Mouse (Mus musculus): ENCODE results near the gene Cacna1c. TPM values are rescaled to one million over a fixed set of nuclear protein-coding genes. Genes with fewer than 3 reads are reported as not detected.

The Cacna1c gene
- polyA plus RNA-seq, 3 experiments from 2014 or later = 1.1 TPM; not detected in 2

DNA sequence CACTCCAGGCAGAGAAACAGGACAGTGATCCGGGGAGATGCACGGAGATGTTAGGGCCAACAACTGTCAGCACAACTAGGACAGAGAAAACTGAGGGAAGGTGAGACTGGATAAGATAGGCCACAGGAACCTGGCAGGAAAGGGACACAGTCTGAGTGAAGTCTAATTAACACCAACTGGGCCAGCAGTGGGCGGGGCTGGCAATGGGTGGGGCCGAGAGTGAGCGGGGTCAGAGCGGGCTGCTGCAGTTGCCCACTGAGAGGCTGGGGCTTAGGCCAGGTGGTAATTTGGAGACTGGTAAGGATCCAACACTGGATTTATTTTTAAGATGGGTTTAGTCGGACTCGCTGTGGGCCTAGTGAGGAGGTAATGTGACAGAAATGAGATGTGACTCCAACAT, 418.8 kb downstream of the Cacna1c start:
- ATAC-seq = no peak

DNA sequence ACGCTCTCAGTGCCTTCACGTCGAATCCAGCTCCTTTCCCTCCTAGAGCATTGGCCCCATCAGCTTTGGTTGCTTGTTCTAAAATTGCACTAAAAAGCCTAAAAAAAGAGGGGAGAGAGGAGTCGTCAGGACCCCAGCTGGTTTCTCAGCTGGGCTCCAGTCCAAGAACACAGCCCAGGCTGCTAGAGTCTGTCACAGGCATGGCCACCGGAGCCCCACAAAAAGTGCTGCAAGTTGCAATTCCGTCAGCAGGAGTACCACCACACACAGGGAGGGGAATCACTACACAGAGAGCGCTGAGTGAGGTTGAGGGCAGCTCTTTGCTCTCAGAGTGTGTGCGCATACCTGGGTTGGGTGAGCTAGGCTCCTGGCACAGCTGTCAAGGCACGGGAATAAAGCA, 419.8 kb downstream of the Cacna1c start:
- ATAC-seq = no peak

DNA sequence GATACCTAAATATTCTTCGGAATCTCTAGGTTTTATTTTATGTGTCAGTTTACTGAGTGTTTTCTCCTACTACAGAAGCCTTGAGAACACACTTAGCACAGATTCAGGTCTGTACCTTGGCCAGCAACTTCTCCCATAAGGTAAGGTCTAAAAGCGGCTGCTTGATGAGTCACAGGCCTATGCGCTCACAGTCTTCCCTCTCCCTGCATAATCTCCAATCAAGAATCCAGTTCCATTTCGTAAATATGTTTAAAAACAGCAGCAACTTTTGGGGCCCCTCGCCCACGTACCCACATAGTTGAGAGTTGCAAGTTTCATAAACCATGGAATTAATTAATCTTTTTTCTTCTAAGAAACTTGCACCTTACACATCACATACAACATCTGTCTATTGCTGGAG, 423.6 kb downstream of the Cacna1c start:
- ATAC-seq = no peak

DNA sequence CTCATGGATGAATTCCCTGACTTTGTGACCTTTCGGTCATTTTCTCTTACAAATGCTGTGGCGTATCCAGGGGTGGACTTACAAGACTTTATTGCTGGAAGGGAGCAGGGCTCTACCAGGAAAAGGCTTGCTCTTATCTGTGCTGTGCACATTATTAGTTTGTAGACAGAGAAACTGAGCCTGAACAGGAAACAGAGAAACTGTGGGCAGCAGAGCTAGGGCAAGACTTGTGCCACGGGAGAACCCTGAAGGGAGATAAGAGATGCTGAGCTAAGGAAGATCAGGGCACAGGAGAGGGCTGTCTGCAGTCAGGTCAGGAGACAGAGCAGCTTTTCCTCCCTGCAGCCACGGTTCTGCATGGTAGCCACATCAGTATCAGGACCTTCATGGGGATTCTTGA, 425.1 kb downstream of the Cacna1c start:
- no peak for ATAC-seq

DNA sequence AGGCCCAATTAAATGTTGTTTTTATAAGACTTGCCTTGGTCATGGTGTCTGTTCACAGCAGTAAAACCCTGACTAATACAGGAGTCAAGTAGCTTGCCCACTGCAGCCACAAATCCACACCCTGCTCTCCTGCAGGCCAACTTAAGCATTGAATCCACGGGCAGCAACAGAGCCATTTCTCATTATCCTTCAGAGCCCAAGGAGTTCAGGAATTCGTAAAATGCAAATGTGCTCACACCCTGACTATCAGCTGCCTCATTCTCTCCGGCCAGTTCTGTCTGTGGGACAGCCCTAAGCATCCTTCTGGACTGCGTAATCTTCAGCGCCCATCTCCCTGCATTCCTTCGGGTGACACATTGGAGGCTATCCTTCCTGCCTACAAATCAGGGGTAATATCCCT, 425.8 kb downstream of the Cacna1c start:
- ATAC-seq = no peak

DNA sequence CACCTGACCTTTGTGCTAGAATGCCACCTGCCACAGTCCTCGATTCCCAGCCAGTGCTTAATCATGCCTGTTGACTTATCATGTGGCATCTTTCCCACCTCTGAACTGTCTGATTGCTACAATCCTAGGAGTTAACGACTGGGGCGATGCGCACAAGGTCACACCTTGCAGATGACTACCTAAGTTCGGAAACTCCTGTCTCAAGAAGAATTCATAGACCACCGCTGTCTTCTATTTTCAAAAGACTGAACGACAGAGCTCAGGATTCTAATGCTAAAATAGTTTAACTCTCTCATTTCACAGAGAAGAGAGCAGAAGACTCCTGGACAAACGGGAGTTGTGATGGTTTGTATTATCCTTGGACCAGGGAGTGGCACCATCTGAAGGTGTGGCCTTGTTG, 426.4 kb downstream of the Cacna1c start:
- no peak for ATAC-seq

DNA sequence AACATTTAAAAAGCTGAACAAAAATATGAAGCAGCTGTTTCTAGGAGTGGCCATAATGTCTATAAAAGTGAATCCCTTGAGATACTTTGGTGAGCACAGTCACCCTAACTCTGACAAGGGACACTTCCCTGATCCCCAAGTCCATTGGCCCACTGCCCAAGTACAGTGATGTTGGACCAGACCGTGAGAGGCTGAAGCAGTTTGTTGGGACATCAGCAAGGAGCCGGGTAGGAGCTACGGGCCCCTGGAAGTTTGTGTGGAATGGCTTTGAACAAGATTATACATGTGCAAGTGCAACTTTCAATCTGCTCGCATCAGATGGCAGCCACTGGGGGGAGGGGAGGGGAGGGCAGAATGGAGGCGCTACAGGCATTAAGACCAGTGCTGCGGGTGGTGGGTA, 428.5 kb downstream of the Cacna1c start:
- no peak for ATAC-seq

DNA sequence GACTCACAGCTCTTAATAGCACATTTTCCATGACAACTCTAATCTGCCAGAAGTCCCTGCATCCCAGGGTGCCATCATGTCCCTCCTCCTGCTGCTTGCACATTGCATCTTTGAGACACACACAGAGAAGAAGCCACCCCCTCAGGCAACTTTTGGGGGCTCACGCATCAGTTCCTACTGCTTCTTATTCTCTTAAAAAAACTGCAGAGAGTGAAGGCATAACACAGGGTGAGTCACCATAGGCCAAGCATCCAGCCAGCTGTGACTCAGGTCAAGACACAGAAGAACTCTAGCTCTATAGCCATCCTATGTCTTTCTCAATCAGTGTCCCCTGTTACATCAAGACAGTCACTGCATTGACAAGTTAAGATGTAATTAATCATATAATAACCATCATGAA, 431.0 kb downstream of the Cacna1c start:
- ATAC-seq = no peak

DNA sequence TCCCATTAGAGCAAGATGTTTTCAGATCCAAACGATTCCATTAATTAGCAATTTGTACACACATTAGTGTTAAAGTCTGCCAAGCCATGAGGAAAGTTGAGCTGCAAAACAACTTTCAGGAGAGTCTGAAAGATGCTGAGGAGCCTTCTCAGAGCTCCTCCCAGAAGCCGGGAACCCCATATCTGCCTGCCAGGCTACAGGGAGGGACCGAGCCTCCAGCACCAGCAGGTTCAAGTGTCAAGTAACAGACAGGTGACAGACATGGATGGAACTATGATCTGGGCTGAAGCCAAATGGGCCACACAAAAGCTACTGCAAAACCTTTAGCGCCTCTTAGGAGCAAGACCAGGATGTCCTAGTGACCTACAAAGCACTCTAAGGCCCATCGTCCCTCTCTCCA, 437.2 kb downstream of the Cacna1c start:
- ATAC-seq = no peak

DNA sequence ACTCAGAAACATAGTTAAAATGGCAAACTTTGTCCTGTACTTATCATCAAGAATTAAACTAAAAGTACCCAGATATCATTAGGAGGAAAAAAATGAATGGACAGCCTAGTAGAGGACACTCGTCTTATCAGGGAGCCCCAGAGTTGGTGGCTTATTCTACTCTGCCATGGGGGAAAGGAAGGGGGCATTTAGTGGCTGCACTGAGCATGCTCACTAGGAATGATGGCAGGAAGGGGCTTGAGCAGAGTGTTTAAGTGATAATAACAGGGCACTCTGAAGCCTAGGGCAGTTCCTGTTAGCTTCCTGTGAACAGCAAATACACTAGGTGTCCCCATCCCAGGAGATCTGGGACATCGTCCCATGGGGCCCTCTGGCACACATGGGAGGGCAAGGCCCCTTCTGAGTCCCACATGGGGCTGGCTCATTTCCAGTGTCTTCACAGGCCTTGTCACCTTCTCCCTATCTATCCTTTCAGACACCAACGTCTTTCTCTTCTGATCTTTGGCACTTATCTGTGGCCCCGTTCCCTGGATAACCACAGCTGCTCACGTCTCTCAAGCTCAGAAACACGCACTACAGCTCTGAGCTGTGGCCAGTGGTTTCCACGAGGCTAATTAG, 437.8 kb downstream of the Cacna1c start:
- ATAC-seq = no peak

DNA sequence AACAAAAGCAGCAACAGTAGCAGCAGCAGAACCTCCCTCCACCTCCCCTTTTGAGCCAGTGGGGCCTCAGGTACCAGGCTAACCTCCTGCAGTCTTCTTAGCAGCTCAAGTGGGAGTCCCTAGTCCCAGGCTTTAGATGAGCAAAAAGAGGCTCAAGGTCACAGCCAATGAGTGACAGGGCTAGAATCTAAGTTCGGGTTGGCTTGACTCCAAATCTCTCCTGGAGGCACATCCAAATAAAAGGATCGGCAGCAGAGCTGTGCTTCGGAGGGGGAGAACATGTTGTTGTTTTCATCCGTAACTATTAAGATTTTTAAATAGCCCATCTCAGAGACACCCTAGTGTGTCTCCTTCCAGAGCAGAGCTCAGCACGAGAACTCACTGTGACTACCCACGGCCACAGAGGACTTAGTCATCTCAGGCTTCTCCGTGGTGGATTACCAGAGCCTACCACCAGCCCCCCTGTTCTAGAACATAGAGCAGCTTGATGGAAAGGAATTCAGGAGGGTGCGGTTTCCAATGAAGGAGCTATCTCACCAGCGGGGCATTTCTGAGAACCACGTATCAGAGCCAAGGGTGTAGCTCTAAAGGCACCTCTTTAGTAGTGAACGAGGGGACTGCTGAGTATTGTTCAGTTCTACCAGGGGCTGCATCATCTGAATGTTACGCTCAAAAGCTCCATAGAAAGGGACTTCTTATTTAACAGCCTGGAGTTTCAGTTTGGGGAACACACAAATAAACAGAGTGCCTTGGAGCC, 438.5 kb downstream of the Cacna1c start:
- ATAC-seq = no peak

DNA sequence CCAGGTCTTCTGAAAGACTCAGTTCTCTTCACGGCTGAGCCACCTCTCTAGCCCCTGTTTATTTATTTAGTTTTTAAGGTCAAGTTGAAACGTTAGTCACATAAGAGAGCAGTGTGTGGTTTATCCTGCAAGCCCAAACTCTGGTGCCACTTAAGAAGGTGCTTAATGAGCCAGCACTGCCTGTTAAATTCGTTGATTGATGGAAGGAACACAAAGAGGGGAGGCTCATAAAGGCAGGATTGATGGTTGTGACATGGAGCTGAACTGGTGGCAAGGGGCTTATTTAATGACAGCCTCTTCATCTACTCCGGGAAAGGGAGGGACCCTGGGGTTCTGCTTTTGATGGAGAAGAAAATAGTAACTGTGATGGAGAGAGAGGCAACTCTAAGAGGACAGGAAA, 439.7 kb downstream of the Cacna1c start:
- no peak for ATAC-seq

DNA sequence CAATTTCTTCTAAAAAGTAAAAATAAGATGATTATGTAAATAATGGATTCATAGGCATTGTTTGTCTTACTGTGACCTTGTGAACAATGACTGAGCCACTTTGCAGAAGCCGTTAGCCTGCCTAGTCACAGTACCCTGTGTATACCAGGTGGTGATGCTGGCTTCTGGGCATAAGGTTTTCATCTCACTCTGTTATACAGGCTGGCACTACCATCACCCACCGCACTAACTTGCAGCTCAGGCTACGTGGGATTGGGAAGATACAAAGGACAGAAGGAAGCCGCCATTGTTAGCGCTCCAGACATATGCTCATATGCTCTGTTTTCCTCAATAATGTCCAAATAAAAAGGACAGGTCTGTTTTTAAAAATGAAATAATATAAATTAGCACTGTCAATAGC, 440.4 kb downstream of the Cacna1c start:
- ATAC-seq = no peak

DNA sequence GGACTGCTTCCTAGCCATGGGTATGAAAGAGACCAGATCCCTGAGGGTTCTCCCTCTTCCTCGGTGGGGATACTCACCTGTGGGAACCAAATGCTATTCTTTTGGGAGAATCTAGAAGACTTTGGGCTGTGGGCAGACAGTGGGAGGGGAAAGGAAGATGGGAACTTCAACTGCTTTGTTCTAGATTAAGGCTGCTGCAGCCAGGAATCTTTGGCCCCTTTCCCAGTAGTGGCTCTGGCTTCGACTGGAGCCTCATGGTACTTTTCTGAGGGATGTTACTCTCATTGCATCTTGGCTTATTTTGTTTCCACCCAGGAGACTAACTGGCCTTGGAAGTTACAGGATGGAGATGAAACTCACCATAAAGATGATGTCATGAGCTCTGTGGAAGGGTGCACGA, 441.8 kb downstream of the Cacna1c start:
- ATAC-seq = no peak

DNA sequence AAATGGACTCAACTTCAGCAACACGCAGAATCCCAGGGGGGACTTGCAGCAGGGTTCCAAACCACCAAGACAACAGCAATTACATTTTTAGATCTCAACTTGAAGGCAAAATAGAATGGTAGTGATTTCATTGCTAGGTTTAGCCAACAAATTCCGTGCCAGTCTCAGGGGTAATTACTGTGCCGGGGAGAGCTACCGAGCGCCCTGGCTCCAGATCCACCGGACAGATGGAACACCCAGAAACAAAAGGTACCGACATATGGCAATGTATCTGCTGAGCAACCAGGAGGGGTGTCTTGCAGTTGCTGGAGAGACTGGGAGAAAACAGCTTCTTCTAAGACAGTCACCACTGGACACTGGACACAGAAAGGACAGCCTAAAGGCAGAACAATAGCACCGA, 442.4 kb downstream of the Cacna1c start:
- no peak for ATAC-seq

DNA sequence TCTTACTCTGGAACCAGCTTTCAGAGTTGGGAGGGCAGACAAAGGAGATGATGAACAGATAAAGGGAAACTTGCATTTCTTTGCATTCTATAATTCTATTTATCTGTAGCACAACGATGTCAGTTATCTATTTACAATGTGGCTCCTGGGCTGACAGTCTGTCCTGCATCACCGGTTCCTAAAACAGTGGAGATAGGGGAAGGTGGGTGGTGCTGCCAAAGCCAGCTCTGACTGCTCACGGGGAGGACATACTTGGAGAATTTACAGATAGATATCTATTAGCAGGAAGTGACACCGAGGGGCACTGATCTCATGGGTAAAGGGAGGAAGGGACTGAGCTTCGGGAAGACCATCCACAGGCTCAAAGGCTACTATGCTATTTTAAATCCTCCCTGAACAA, 443.2 kb downstream of the Cacna1c start:
- ATAC-seq = no peak

DNA sequence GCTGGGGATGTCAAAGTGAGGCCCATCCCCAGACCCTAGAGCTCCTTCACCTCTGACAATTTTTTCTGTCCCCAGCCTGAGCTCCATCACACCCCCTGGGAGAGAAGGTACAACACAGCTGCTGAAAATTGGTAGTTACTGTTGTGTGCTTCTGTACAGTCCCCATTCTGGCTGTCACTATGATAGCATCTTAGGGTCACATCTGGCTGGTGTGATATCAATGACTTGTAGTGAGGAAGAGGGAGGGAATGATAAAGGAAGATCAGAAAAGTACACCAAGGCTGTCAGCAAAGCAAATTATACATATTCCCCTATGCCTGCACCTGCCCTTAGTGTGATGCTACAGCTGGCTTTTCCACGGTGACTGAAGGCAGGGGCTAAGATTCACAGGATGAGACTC, 446.9 kb downstream of the Cacna1c start:
- ATAC-seq = no peak

DNA sequence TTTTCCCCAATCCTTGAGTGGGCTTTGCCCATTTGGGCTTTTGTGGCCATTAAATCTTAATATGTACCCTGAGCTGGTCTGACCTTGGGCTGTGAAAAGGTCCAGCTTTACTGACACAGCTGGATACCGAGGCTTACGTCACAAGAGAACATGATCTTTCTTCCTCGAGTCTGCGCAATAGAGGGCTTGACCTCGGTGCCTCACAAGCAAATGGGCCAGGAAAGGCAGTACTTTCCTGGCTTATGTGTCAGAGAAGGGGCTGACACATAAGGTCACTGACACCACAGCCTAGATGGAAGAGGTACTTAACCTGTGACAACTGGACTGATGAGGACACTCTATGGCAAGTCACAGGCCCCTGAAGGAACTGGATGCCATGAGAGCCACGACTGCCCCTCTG, 453.5 kb downstream of the Cacna1c start:
- no peak for ATAC-seq

DNA sequence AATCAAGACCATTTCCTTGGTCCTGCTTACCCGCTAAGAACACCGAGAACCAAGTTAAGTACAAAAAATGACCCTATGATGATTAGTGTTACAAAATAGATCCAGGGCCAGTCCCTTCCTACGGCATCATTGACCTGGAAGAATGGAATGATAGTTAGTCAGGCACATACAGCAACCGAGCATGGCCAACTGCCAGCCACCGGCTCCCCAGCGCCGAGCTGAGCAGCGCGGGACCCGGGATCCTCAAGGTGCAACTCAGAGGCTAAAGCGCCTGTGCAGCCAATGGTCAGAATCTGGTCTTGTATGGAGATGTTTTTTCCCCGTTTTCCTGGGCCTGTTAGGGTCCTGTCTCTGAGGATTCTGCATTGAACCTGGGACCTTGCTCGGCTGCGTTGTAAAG, 454.4 kb downstream of the Cacna1c start:
- no peak for ATAC-seq

DNA sequence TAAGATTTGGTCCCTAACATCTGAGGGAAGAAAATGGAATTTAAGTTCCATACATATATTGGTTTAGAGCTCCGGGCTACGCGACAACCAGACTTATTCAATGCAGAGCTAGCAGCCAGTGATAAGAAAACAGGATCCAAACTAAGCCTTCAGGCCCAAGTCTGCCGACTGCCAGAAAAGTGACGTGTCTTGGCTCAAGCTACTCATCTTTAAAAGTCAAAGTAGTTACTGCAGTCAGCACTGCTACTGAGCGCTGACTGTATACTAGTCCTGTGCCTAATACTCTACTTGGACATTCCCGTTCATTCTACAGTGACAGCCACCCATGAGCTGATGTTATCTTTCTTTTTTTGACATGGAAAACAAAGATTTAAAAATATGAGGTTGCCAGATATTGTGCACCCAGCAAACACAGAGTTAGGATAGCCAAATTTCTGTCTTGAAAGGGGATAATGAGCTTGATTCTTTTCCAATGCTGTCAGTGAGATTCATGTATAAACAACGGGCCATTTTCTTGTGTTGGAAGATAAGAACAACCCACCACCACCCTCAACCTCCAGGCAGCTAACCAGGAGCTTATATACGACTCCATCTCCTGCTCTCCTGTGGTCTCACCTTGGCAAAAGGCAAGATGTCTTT, 456.1 kb downstream of the Cacna1c start:
- ATAC-seq = no peak

DNA sequence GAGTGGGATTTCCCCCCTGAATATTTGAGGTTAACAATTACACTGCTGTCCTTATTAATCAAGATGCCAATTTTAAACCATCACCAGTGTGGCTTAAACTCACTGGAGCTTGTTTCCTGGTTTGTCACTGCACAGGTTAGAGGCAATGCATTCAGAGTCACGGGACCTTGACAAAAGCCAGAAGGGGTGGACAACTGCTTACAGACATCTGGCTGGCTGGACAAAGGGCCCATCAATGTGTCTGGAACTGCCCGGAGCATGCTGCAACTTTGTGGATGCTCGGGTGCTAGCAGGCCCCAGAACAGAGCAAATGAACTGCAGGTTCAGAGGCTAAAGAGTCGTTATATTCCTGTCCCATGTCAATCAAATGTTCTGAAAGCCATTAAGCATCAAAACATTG, 456.9 kb downstream of the Cacna1c start:
- ATAC-seq = no peak

DNA sequence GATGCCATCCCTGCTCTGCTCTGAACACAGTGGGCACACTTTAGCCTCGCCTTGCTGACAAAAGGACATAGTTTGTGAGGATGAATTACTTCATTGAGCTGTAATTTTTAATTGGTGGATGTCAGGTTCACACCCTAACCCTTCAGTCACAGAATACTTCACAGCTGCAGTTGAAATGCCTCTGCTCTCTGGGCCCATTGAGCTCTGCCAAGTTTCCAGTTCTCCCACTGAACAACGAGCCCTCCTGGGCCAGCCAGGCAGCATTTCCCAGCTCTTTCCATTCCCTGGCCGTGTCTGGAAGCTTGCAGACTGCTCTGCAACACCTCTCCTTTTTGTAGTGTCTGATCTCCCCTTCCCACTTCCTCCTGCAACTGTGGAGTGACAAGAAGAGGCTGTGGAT, 457.6 kb downstream of the Cacna1c start:
- ATAC-seq = no peak

DNA sequence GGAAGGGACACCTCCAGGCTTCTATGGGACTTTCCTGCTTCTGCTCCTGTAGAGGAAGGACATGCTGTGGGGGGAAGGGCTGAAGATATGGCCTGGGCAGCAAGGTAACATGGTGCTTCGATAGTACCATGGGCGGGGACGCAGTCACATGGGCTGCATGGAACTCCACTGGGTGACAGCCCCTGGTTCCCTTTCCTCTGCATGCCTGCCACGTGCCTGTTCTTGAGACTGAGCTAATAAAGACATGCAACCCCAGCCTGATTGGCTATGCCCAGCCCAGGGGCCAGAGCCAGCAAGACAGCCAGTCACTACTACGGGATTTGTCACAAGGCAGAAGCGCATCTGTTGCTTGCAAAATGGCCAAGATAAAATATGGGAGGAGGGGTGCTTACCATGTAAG, 459.1 kb downstream of the Cacna1c start:
- no peak for ATAC-seq

DNA sequence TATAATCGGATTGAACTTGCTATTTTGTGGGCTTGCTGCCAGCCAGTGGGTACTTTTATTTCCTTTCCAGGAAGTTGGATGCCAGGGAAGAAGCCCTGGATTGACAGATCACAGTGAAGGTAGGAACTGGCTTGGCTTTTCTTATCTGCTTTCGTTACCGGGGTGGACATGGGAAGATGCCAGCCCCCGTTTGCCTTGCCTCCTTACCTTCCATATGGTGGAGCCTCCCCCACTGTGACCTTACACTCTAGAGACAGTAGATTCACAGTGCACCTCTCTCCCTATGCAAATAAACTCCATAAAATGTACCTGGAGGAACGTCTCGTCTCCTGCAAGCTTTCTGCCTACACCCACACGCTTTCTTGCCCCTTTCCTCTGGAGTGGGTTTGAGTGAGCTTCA, 459.7 kb downstream of the Cacna1c start:
- ATAC-seq = no peak

Data from inflammation-experienced regulatory T-cells, adult 6 months (primary cell).